Mouse (Mus musculus) E14TG2a.4 (cell line): ENCODE results near the gene Poldip3.

Experiments used
- CTCF ChIP-seq: conservative IDR thresholded peaks from 2 replicates; pipeline ENCODE4 v1.5.1; 2014; ENCODE audit warnings: low read length
- NANOG ChIP-seq: IDR thresholded peaks from 2 replicates; pipeline ENCODE4 v1.6.1; 2014; ENCODE audit warnings: borderline replicate concordance, low read length, mixed read lengths

GRCm38 (mm10) chr15:83129530-83130231, 19.5 kb downstream of the Poldip3 start:
- TF ChIP-seq CTCF (no peak), NANOG (no peak)
